Mouse (Mus musculus): ENCODE results near the gene Dand5.

Gene Dand5

DNA sequence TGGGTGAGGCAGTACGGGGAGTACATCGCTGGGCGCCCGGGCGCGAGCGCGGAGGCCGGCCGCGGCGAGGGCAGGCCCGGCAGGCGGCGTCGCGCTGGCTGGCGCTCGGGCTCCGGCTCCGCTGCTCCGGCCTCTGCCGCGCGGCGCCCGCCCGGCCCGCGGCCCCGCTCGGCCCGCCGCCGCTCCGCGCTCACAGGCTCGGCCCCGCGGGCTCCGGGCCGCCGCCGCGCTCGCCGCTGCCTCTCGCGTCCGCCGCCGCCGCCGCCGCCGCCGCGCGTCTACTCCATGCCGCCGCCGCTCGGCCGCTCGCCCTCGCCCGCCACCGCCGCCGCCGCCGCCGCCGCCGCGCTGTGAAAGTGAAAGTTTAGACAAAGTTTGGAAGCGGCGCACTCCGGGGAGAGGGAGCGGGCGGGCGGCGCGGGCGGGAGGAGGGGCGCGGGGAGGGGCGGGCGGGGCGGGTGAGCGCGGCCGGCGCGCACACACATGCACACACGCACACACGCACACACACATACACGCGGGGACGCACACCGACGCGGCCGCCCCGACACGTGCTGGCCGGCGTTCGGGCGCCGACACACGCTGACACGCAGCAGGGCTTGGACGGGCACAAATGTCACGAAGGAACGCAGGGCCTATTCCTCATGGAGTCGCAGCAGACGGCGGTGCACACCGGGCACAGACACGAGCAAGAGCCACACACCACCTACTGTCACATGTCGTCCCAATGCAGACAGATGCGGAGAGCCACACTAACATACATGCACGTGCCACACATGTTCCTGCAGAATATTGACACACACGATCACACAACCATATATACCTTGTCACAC, 22.4 kb downstream of the Dand5 start, which contains the start of gene Nfix:
Gene Nfix (minus strand): TSS at position 346 of the 833 bp plus-strand sequence.
- peak; percentile 71 for DNase-seq (ENCODE audit: low read depth, low spot score)

DNA sequence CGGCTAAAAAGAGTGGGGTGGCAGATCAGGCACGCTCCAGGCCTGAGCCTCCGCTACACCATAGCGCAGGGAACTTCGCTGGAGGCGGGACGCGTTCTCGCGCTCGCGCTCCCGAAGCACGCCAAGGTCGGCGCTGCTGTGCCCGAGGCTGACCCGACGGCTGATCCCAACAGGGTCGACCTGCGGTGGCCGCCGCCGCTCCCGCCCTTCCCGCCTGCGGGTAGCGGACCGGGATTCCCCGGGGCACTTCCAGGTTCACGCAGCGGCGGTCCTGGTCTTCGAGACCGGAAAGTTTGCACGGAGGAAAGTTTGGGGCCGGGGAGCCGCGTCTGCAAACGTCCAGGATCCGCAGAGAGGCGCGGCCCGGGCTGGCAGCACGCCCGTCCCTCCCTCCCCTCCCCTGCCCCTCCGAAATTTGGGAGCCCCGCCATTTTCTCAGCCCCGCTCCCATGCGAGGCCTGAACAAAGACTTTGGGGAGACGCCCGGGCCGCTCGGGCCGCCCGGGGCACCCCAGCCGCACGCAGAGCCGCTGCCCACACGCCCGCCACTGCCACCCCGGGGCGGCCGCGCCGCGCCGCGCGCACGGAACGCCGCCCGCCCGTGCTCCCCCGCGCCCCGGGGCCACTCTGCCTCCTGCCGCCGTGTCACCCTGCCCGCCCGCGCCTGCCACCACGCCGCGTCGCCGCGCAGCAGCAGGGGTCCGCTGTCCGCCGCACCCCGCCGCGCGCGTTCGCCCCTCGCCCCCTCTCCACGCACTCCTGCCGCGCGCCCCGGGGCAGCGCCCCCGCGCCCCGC, 23.3 kb downstream of the Dand5 start:
- peak; percentile 45 for DNase-seq (ENCODE audit: low read depth, low spot score)

DNA sequence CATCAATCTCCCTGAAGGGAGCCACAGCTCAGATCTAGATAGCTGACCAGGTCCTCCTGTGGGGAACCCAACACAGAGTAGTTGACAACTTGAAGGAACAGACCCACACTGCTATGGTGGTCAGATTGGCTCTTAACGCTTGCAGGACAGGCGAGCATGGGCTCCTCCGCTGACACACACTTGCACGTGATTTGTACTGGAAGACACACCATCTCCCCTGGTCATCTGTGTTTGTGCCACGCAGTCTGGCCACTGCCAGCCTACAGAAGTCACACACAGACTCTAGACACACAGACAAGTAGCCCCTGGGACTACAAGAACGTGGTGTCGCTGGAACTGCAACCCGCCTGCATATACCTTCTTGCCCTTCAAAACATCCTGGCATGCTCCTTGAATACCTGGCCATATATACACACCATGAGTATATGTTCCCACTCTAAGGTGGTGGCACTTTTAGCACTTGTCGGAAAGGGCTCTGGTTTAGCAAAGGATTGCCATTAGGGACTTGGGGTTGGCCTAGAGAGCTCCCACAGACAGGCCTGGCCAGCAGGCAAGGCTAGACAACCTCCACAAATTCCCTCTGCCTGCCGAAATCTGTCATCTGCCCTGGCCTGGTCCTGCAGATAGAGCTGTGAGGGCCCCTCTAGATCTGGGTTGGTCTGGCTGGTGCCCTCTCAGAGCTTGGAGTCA, 24.0 kb downstream of the Dand5 start:
- DNase-seq (ENCODE audit: low read depth, low spot score), result no peak

- DNase-seq (ENCODE audit: low read depth, low spot score), result no peak
Observed at GRCm38 (mm10) chr8:84797971-84798370, 24.7 kb downstream of the Dand5 start.

- no peak for DNase-seq (ENCODE audit: low read depth, low spot score)
Observed at GRCm38 (mm10) chr8:84797256-84797797, 25.3 kb downstream of the Dand5 start.

GRCm38 (mm10) chr8:84794486-84794885, 28.1 kb downstream of the Dand5 start:
- no peak for DNase-seq (ENCODE audit: low read depth, low spot score)

GRCm38 (mm10) chr8:84793791-84794485, 28.7 kb downstream of the Dand5 start:
- DNase-seq (ENCODE audit: low read depth, low spot score), result no peak

DNA sequence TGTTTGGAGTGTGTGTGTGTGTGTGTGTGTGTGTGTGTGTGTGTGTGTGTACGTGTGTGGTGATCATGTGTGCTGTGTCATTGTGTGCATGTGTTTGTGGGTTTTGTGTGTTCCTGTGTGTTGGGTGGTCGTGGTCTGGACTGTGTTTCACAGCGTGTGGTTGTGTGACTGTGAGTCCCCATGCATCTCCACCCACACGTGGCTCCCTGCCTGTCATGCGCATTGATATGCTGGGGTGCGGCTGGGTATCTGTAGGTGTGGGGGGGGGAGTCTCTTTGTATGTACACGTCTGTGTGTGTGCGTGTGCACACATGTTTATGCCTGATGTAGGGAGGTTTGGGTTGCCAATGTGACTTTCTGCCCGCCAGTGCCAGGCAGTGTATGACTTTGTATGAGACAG, 29.5 kb downstream of the Dand5 start:
- DNase-seq (ENCODE audit: low read depth, low spot score), result no peak

DNA sequence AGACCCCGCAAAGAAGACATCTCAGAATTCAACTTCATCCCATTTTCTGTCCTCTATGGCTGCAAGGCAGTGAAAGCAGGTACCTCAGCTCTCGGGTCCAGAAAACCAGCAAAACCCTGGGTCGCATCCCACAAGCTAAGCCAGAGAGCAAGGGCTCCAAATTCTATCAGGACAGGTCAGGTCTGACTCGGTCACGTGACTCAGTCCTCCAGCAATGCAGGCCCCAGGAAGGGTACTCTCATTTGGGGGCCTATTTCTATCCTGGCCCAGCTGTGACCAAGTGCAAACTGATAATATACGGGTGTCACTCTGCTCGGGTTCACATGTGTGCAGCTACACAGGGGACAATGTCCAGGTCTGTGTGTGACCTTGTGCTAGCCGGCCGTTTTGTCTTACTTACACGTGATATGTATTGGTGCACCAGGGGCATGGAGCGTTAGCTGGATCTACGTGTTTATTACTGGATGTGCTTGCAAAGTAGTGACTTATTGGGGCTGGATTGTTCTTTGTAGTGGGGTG, 30.1 kb downstream of the Dand5 start:
- no peak for DNase-seq (ENCODE audit: low read depth, low spot score)

- DNase-seq (ENCODE audit: low read depth, low spot score), result no peak
Observed at GRCm38 (mm10) chr8:84790537-84790936, 32.1 kb downstream of the Dand5 start.

DNA sequence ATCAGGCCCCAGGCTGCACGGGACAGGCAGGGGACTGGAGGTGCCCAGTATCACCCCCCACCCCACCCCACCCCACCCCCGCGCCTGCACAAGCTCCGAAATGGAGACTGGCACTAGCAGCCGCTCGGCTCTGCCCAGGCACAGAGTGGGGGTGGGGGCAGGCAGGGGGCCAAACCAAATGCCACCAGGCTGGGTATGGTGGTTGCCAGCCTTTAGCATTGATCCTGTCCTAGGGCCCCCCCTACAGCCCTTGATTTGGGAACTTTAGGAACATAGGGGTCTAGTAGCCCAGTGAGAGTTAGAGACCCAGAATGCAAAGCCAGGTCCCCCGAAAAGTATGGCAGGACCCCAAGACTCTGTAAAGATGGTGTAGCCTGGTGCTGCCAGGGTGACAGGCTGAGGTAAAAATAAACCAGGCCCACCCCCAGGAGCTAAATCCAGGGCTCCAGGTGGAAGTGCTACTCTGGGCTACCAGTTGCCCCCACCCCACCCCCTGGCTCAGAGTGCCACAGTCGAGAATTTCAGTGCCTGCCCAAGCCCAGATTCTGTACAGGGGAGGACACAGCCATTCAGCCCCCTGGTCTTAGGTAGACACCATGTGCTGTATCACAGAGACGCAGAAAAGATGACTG, 32.7 kb downstream of the Dand5 start:
- DNase-seq (ENCODE audit: low read depth, low spot score), result no peak

DNA sequence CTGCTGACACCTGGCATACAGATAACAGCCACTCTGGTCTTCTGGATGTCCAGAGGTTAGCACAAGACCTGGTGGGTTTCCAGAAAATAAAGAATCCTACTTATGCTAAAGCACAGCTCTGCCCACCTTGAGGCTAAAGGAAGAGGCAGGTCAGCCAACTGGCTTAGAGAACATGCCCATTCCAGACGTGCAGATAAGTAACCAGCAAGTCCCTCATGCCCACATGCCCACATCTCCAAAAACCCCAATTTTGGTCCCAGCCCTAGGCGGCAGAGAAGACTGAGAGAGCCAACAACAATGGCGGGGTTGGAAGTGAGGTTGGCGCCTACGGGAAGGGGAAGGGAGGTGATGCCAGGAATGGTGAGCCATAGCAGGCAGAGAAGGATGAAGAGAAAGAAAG, 33.3 kb downstream of the Dand5 start:
- no peak for DNase-seq (ENCODE audit: low read depth, low spot score)

- no peak for DNase-seq (ENCODE audit: low read depth, low spot score)
Observed at GRCm38 (mm10) chr8:84788896-84789295, 33.7 kb downstream of the Dand5 start.

DNA sequence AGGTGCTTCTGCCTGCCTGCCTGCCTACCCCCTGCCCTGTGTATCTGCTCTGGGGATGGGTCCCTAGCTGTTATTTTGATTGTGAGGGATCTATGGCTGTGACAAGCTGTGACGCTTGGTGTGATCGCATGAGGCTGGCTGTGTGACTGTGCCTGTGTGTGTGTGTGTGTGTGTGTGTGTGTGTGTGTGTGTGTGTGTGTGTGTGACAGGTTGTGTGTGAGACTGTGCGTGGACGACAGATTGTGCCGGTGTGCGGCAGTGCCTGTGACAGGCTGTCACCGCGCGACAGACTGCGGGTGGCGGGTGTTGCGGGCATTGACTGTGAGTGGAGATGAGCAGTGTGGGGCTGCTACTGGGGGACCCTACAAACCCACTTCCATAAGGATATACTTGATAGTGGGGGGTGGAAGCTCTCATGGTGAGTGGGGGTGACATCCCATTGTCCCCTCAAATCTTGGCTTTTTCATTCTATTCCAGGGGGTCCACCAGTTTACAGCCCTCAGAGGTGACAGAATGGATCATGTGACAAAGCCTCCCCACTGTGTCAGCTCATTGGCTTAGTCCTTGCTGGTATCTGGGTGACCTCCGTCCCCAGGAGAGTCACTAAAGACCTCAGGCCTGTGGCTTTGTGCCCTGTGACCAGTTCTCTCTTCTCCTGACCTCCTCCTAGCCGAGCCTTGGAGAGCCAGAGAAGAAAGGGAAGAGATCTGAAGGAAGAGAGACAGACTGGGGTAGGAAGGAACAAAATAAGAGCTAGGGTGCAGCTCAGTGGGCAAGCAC, 34.9 kb downstream of the Dand5 start:
- DNase-seq (ENCODE audit: low read depth, low spot score), result no peak

- DNase-seq (ENCODE audit: low read depth, low spot score), result no peak
Observed at GRCm38 (mm10) chr8:84786801-84787467, 35.7 kb downstream of the Dand5 start.

GRCm38 (mm10) chr8:84785756-84786677, 36.6 kb downstream of the Dand5 start:
- DNase-seq (ENCODE audit: low read depth, low spot score), result no peak

- no peak for DNase-seq (ENCODE audit: low read depth, low spot score)
Observed at GRCm38 (mm10) chr8:84785506-84785755, 37.2 kb downstream of the Dand5 start.
